Mouse (Mus musculus) heart, embryonic 13.5 days (tissue): Measurements from ENCODE around the gene Borcs6. TPM values are rescaled to one million over a fixed set of nuclear protein-coding genes. Genes with fewer than 3 reads are reported as not detected.
"Not testable (repeated sequence)": the region's sequence is repeated elsewhere in the genome, so short reads cannot be mapped to it uniquely, and the experiment has no call there.

Experiments
- ATAC-seq: fragments of 200-750 bp; cut with Nextera tagmentation; 2 replicates; pipeline ENCODE4 v1.8.0; 2017; ENCODE audit warnings: moderate TSS enrichment; ENCODE audit not compliant: insufficient number of reproducible peaks, low FRiP score, low TSS enrichment; ENCODE audit errors: extremely low read depth
- H3K27ac ChIP-seq: fragments of 300-500 bp; sonication (generic); replicated peaks from 2 replicates; pipeline ENCODE4 v1.5.1; 2015; ENCODE audit warnings: moderate library complexity, mild to moderate bottlenecking, inconsistent platforms
- H3K27me3 ChIP-seq: fragments of 300-500 bp; sonication (generic); replicated peaks from 2 replicates; pipeline ENCODE4 v1.6.1; 2015; ENCODE audit warnings: mild to moderate bottlenecking, inconsistent platforms
- H3K36me3 ChIP-seq: fragments of 300-500 bp; sonication (generic); 2 replicates; pipeline ENCODE4 v1.6.1; 2015; ENCODE audit warnings: mild to moderate bottlenecking, inconsistent platforms
- H3K4me1 ChIP-seq: fragments of 300-500 bp; sonication (generic); 2 replicates; pipeline ENCODE4 v1.6.1; 2015; ENCODE audit warnings: inconsistent platforms
- H3K4me2 ChIP-seq: fragments of 300-500 bp; sonication (generic); 2 replicates; pipeline ENCODE4 v1.6.1; 2015; ENCODE audit warnings: inconsistent platforms, mild to moderate bottlenecking, moderate library complexity
- H3K4me3 ChIP-seq: fragments of 300-500 bp; sonication (generic); 2 replicates; pipeline ENCODE4 v1.5.1; 2015; ENCODE audit warnings: moderate library complexity, mild to moderate bottlenecking, inconsistent platforms
- H3K9ac ChIP-seq: fragments of 300-500 bp; sonication (generic); 2 replicates; pipeline ENCODE4 v1.6.1; 2015; ENCODE audit warnings: inconsistent platforms, mild to moderate bottlenecking, moderate library complexity
- H3K9me3 ChIP-seq: fragments of 300-500 bp; sonication (generic); 2 replicates; pipeline ENCODE4 v1.6.1; 2016; ENCODE audit warnings: inconsistent platforms
- WGBS: fragments of 180-500 bp; shearing (Covaris S2); methylation state at CpG from one replicate; pipeline ENCODE4 v1.1.7; 2015; ENCODE audit warnings: mixed read lengths; 5-methylcytosine and 5-hydroxymethylcytosine counted together
- polyA plus RNA-seq: library from polyadenylated mRNA; unstranded; fragments of >200 nt; fragmentation: Nextera tagmentation; extraction: Ambion mirVana; gene quantifications from 2 replicates; pipeline ENCODE4 v1.2.1, GENCODE M21; 2015

The Borcs6 gene
- polyA plus RNA-seq = 9.7 and 10.3 TPM in 2 replicates

DNA sequence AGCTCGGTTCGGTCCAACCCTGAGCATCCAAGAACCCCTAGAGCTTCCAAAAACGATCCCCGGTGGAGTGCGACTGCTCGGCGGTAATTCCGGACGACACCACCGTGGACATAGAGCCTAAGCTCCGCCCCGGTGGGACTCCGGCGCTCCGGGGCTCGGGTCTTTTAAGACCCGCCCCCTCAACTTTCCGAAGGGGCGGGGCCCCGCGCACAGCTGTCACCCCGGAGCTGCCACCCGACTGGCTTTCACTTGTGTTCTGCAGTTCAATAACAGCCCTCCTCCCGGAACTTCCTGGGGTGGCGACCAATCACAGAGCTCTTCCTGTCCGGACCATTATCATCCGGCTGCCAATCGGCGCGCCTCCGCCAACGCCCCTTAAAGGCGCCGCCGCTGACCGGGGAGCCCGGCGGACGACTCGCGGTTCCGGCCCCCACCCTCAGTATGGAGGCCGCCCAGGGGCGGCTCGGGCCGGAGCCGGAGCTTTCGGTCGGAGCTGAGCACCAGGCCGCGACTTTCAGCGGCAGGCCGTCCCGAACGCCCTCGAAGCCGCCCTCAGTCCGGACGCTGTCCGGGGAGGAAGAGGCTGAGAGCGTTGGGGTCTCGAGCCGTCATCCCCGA is at the start of gene Borcs6:
Gene Borcs6, plus strand, starts transcription at position 361 of the 618 bp plus-strand sequence.
- H3K4me2 ChIP-seq = peak within 1 kb of the TSS; percentile 92
- H3K27ac ChIP-seq = peak within 1 kb of the TSS; percentile 96
- no peaks in the 10 kb centered on the region for H3K9me3 ChIP-seq
- peak within 1 kb of the TSS; percentile 90 for H3K9ac ChIP-seq
- H3K4me3 ChIP-seq = peak within 1 kb of the TSS; percentile 90
- peak; percentile 85 for ATAC-seq
- H3K36me3 ChIP-seq = 0 out of 2 replicates have a peak, but pooled peaks cover 2% of the 10 kb centered on the region
- H3K27me3 ChIP-seq = no peaks in the 10 kb centered on the region
- peaks cover 32% of the 10 kb centered on the region for H3K4me1 ChIP-seq
- WGBS = under 1% methylated on average over 64 of the region's 64 CpGs

DNA sequence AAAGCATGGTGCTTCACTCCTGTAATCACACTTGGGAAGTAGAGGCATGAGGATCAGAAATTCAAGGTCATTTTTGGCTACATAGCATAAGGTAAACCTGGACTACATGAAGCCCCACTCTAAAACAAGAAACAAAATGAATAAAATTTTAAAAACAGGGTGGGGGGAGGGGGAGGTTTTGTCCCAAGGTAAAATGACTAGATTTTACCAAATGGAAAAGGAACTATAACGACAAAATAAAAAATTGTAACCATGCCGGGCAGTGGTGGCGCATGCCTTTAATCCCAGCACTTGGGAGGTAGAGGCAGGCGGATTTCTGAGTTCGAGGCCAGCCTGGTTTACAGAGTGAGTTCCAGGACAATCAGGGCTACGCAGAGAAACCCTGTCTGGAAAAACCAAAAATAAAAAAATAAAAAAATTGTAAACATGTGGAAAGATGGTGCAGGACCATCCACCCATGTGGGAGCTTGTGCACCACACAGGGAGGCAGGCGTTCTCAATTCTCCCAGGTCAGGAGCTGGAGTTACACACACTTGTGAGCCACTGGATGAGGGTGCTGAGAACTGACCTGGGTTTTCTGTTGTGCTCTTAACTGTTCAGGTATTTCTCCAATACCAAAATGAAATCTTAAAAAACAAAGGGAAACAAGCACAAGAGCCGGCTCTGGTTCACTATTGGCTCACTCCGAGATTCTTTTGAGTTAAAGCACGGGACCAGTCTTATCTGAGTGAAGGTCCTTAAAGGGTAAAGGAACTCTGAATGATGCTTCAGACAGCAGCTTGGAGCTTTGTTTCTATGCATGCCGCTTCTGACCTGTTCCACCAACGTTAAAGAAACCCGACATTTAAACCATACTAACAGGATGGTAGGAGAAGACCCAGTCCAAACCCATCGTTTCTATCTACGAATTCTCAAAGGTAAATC is 48.9 kb upstream of the Borcs6 start:
- no peak for ATAC-seq
- peak overlapping the region; percentile 59 for H3K4me3 ChIP-seq
- H3K4me2 ChIP-seq = peak overlapping the region; percentile 91
- H3K27me3 ChIP-seq = no peaks in the 10 kb centered on the region
- H3K27ac ChIP-seq = peak overlapping the region; percentile 98
- no peaks in the 10 kb centered on the region for H3K36me3 ChIP-seq
- peaks cover 29% of the 10 kb centered on the region for H3K4me1 ChIP-seq
- no peaks in the 10 kb centered on the region for H3K9me3 ChIP-seq
- 78% methylated on average over 15 of the region's 15 CpGs for WGBS
- 0 out of 2 replicates have a peak overlapping the region, but pooled peaks have one; percentile 37 for H3K9ac ChIP-seq

GRCm38 (mm10) chr11:69011445-69011844 is 48.1 kb upstream of the Borcs6 start:
- Histone ChIP-seq H3K4me1 (peaks cover 30% of the 10 kb centered on the region), H3K4me2 (peak overlapping the region; percentile 91), H3K4me3 (peak overlapping the region; percentile 59), H3K9ac (peak overlapping the region; percentile 86), H3K27ac (peak overlapping the region; percentile 98)
- H3K9me3 ChIP-seq, H3K36me3 ChIP-seq, ATAC-seq, H3K27me3 ChIP-seq: not testable (repeated sequence)
- WGBS = 66% methylated on average over 2 of the region's 2 CpGs

- Histone ChIP-seq H3K27me3 (no peaks in the 10 kb centered on the region), H3K9ac (peak overlapping the region; percentile 86), H3K4me2 (peak overlapping the region; percentile 91), H3K27ac (peak overlapping the region; percentile 98), H3K4me3 (peak overlapping the region; percentile 59), H3K36me3 (no peaks in the 10 kb centered on the region), H3K4me1 (peaks cover 34% of the 10 kb centered on the region), H3K9me3 (no peaks in the 10 kb centered on the region)
- WGBS = under 1% methylated on average over 18 of the region's 18 CpGs
- peak; percentile 50; the same call in 1 of the 2 replicates for ATAC-seq
These were observed 47.4 kb upstream of the Borcs6 start for GRCm38 (mm10) chr11:69012071-69012601.

DNA sequence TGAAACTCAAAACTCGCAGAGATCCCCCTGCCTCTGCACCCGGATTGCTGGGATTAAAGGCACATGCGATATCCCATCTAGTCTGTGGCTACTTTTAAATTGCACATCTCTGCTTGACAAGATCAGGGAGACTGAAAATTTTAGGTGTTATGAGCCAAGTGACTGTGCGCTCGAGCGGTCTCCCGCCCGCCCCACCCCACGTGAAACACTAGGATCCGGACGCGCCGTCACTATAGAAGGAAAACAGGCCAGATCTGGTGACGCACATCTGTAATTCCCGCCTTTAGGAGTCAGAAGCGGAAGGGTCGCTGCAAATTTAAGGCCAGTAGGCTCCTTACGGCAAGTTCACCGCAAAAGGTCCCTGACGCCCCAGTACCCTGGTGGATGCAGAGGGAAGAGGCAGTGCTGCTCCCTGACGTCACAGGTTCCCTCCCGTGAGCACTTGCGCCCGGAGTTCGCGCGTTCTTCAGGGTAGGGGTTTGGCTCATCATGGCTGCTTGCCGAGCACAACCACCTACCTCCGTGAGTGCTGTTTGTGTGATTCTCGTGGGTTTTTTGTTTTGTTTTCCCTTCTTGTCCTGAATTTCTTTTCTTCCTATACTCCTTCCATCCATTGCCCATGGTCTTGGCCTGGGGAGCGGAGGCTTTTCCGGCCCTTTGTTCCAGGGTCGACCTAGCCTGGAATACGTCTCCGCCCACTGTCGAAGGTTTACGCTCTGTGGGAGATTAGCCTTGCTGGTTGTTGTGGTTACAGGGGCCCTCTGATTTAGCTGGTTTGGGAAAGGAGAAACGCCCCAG is 43.7 kb upstream of the Borcs6 start, which contains the start of gene Ctc1:
Gene Ctc1, plus strand, starts transcription at position 268 of the 798 bp plus-strand sequence.
- Histone ChIP-seq H3K4me2 (peak within 1 kb of the TSS; percentile 86), H3K9ac (peak within 1 kb of the TSS; percentile 95), H3K27me3 (no peaks in the 10 kb centered on the region), H3K36me3 (peaks cover 6% of the 10 kb centered on the region), H3K9me3 (no peaks in the 10 kb centered on the region), H3K4me3 (peak within 1 kb of the TSS; percentile 80), H3K27ac (peak within 1 kb of the TSS; percentile 94), H3K4me1 (peaks cover 28% of the 10 kb centered on the region)
- peak; percentile 90 for ATAC-seq
- 1% methylated on average over 38 of the region's 38 CpGs for WGBS

- ATAC-seq = no peak
- Histone ChIP-seq H3K4me3 (peak overlapping the region; percentile 80), H3K4me1 (peaks cover 19% of the 10 kb centered on the region), H3K36me3 (peaks cover 15% of the 10 kb centered on the region), H3K9me3 (no peaks in the 10 kb centered on the region), H3K9ac (peak overlapping the region; percentile 95), H3K4me2 (peak overlapping the region; percentile 86), H3K27me3 (no peaks in the 10 kb centered on the region), H3K27ac (peak overlapping the region; percentile 94; the same call in 1 of the 2 replicates)
- whole genome bisulfite sequencing = 56% methylated on average over 3 of the region's 3 CpGs
These were observed 42.8 kb upstream of the Borcs6 start for GRCm38 (mm10) chr11:69016755-69017154.

DNA sequence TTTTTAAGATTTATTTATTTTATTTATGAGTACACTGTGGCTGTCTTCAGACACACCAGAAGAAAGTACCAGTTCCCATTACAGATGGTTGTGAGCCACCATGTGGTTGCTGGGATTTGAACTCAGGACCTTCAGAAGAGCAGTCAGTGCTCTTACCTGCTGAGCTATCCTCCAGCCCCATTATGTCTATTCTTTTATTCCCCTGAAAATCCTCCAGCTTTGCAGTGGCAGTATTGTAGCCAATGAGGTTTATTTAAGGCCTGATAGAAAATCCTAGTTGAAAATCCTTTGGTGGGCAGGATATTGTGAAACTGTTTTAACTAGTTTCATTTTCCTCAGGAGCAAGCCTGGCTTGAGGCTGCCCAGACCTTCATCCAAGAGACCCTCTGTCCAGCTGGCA is 38.8 kb upstream of the Borcs6 start:
- no peak overlapping the region for H3K4me2 ChIP-seq
- H3K27ac ChIP-seq = no peak overlapping the region
- H3K4me1 ChIP-seq = peaks cover 14% of the 10 kb centered on the region
- H3K9ac ChIP-seq = no peak overlapping the region
- H3K4me3 ChIP-seq = no peak overlapping the region
- H3K36me3 ChIP-seq = peaks cover 55% of the 10 kb centered on the region
- no peaks in the 10 kb centered on the region for H3K27me3 ChIP-seq
- H3K9me3 ChIP-seq = no peaks in the 10 kb centered on the region
- ATAC-seq = no peak

GRCm38 (mm10) chr11:69026562-69026961 is 33.0 kb upstream of the Borcs6 start:
- H3K9ac ChIP-seq = no peak overlapping the region
- no peaks in the 10 kb centered on the region for H3K9me3 ChIP-seq
- no peak overlapping the region for H3K4me2 ChIP-seq
- H3K4me3 ChIP-seq = no peak overlapping the region
- no peak overlapping the region for H3K27ac ChIP-seq
- H3K36me3 ChIP-seq = peaks cover 100% of the 10 kb centered on the region
- no peaks in the 10 kb centered on the region for H3K27me3 ChIP-seq
- no peaks in the 10 kb centered on the region for H3K4me1 ChIP-seq
- no peak for ATAC-seq
- WGBS = 90% methylated on average over 3 of the region's 3 CpGs

GRCm38 (mm10) chr11:69028805-69029204 is 30.7 kb upstream of the Borcs6 start:
- Histone ChIP-seq H3K4me1 (no peaks in the 10 kb centered on the region), H3K9me3 (no peaks in the 10 kb centered on the region), H3K4me2 (no peak overlapping the region), H3K36me3 (peaks cover 100% of the 10 kb centered on the region), H3K4me3 (no peak overlapping the region), H3K27me3 (no peaks in the 10 kb centered on the region), H3K9ac (no peak overlapping the region), H3K27ac (no peak overlapping the region)
- ATAC-seq = no peak
- 83% methylated on average over 2 of the region's 2 CpGs for WGBS

GRCm38 (mm10) chr11:69033552-69033951 is 26.0 kb upstream of the Borcs6 start:
- Histone ChIP-seq H3K4me1 (peaks cover 22% of the 10 kb centered on the region), H3K27ac (no peak overlapping the region), H3K36me3 (peaks cover 77% of the 10 kb centered on the region), H3K9ac (no peak overlapping the region), H3K27me3 (no peaks in the 10 kb centered on the region), H3K4me3 (no peak overlapping the region), H3K4me2 (no peak overlapping the region), H3K9me3 (no peaks in the 10 kb centered on the region)
- 70% methylated on average over 9 of the region's 9 CpGs for WGBS
- no peak for ATAC-seq
